Mouse (Mus musculus) ES-Bruce4 (cell line): ENCODE measurements around the gene Ptk7. TPM values are rescaled to one million over a fixed set of nuclear protein-coding genes. Genes with fewer than 3 reads are reported as not detected.

Experiments used
- H3K27ac ChIP-seq: 2 replicates; pipeline ENCODE4 v1.5.1; 2012; ENCODE audit warnings: low read length, inconsistent platforms; ENCODE audit not compliant: insufficient read depth
- H3K27me3 ChIP-seq: 2 replicates; pipeline ENCODE4 v1.6.1; 2012; ENCODE audit warnings: mild to moderate bottlenecking, low read length, inconsistent platforms; ENCODE audit not compliant: control insufficient read depth, poor library complexity, insufficient read depth, severe bottlenecking
- H3K36me3 ChIP-seq: 2 replicates; pipeline ENCODE4 v1.6.1; 2012; ENCODE audit warnings: inconsistent platforms, mild to moderate bottlenecking, low read length, moderate library complexity; ENCODE audit not compliant: control insufficient read depth, poor library complexity, insufficient read depth, severe bottlenecking
- H3K4me1 ChIP-seq: one replicate; pipeline ENCODE4 v1.8.1; 2011; ENCODE audit warnings: low read length; ENCODE audit not compliant: control insufficient read depth, insufficient read depth
- H3K4me3 ChIP-seq: 2 replicates; pipeline ENCODE4 v1.5.1; 2011; ENCODE audit warnings: low read depth, mild to moderate bottlenecking, low read length
- H3K9ac ChIP-seq: 2 replicates; pipeline ENCODE4 v1.6.1; 2012; ENCODE audit warnings: low read depth, mild to moderate bottlenecking, inconsistent platforms; ENCODE audit not compliant: poor library complexity, severe bottlenecking
- H3K9me3 ChIP-seq: replicated peaks from 2 replicates; pipeline ENCODE4 v1.6.1; 2012; ENCODE audit warnings: mild to moderate bottlenecking, low read length, inconsistent platforms; ENCODE audit not compliant: control insufficient read depth, poor library complexity, insufficient read depth, severe bottlenecking
- CTCF ChIP-seq: IDR thresholded peaks from one replicate; pipeline ENCODE4 v1.8.1; 2011; ENCODE audit warnings: low read depth, low read length
- EP300 ChIP-seq: IDR thresholded peaks from 2 replicates; pipeline ENCODE4 v1.6.1; 2011; ENCODE audit warnings: low read depth, low read length; ENCODE audit not compliant: insufficient read depth
- POLR2A ChIP-seq: IDR thresholded peaks from one replicate; pipeline ENCODE4 v1.8.1; 2011; ENCODE audit warnings: low read length; ENCODE audit not compliant: insufficient read depth
- polyA plus RNA-seq: library from polyadenylated mRNA; stranded (reverse); fragments of >200 nt; gene quantifications from 2 replicates; pipeline ENCODE4 v1.2.4, GENCODE M21; 2011; ENCODE audit warnings: low read depth; ENCODE audit not compliant: missing spikeins, insufficient read depth, insufficient read length

Gene Ptk7
- polyA plus RNA-seq, 1 experiment = 110 TPM

GRCm38 (mm10) chr17:46636831-46637523 lies 7.7 kb upstream of the Ptk7 start:
- no peak overlapping the region for H3K27ac ChIP-seq
- no peak overlapping the region for H3K4me3 ChIP-seq
- no peak overlapping the region for H3K9ac ChIP-seq
- no peak for TF ChIP-seq CTCF
- no peak for TF ChIP-seq EP300
- TF ChIP-seq POLR2A = no peak
- no peaks in the 10 kb centered on the region for H3K36me3 ChIP-seq
- no peaks in the 10 kb centered on the region for H3K4me1 ChIP-seq
- H3K9me3 ChIP-seq = no peaks in the 10 kb centered on the region
- no peaks in the 10 kb centered on the region for H3K27me3 ChIP-seq

- TF ChIP-seq EP300 (peak; percentile 88), POLR2A (no peak)
- H3K9me3 ChIP-seq = no peaks in the 10 kb centered on the region
- no peaks in the 10 kb centered on the region for H3K27me3 ChIP-seq
- peak overlapping the region; percentile 88 for H3K27ac ChIP-seq
- H3K36me3 ChIP-seq = no peaks in the 10 kb centered on the region
- peaks cover 6% of the 10 kb centered on the region for H3K4me1 ChIP-seq
- peak overlapping the region; percentile 97 for H3K9ac ChIP-seq
- H3K4me3 ChIP-seq = peak overlapping the region; percentile 51
Observed at GRCm38 (mm10) chr17:46629685-46630441, 559 bp upstream of the Ptk7 start.

GRCm38 (mm10) chr17:46628471-46628790 lies 873 bp downstream of the Ptk7 start:
- TF ChIP-seq POLR2A (no peak), EP300 (no peak), CTCF (no peak)

GRCm38 (mm10) chr17:46627409-46627808 lies 1.9 kb downstream of the Ptk7 start:
- Histone ChIP-seq H3K9me3 (no peaks in the 10 kb centered on the region), H3K27ac (no peak overlapping the region), H3K4me3 (no peak overlapping the region), H3K9ac (peak overlapping the region; percentile 97; the same call in 1 of the 2 replicates), H3K4me1 (peaks cover 10% of the 10 kb centered on the region), H3K27me3 (no peaks in the 10 kb centered on the region), H3K36me3 (no peaks in the 10 kb centered on the region)
- TF ChIP-seq EP300 (no peak), CTCF (no peak), POLR2A (no peak)

More at GRCm38 (mm10) chr17:46628471-46628790, 873 bp downstream of the Ptk7 start:
- no peaks in the 10 kb centered on the region for H3K27me3 ChIP-seq
- no peaks in the 10 kb centered on the region for H3K9me3 ChIP-seq
- H3K4me3 ChIP-seq = peak overlapping the region; percentile 92
- no peak overlapping the region for H3K27ac ChIP-seq
- H3K4me1 ChIP-seq = peaks cover 7% of the 10 kb centered on the region
- H3K36me3 ChIP-seq = no peaks in the 10 kb centered on the region
- H3K9ac ChIP-seq = peak overlapping the region; percentile 97

- Histone ChIP-seq H3K9me3 (no peaks in the 10 kb centered on the region), H3K9ac (peak overlapping the region; percentile 42), H3K27me3 (no peaks in the 10 kb centered on the region), H3K27ac (peak overlapping the region; percentile 54; the same call in 1 of the 2 replicates), H3K36me3 (no peaks in the 10 kb centered on the region), H3K4me1 (peaks cover 23% of the 10 kb centered on the region), H3K4me3 (peak overlapping the region; percentile 41)
- TF ChIP-seq EP300 (no peak), CTCF (no peak), POLR2A (no peak)
Observed at GRCm38 (mm10) chr17:46624598-46624997, 4.7 kb downstream of the Ptk7 start.
